Mouse (Mus musculus) limb, embryonic 11.5 days (tissue): Measurements from ENCODE around the gene Rab4b. TPM values are rescaled to one million over a fixed set of nuclear protein-coding genes. Genes with fewer than 3 reads are reported as not detected.
A peak's percentile ranks its signal among the peaks of the same experiment; 100 is the strongest.

Experiments
- ATAC-seq: fragments of 200-750 bp; cut with Nextera tagmentation; 2 replicates; pipeline ENCODE4 v1.8.0; 2017; ENCODE audit warnings: low read depth; ENCODE audit not compliant: insufficient number of reproducible peaks, low FRiP score, low TSS enrichment
- DNase-seq: peaks from one replicate; pipeline ENCODE4 v3.0.0-alpha.2; 2015; ENCODE audit warnings: low spot score
- H3K27ac ChIP-seq: fragments of 300-500 bp; sonication (generic); replicated peaks from 2 replicates; pipeline ENCODE4 v1.5.1; 2014; ENCODE audit warnings: low read depth, mild to moderate bottlenecking, low read length
- H3K27me3 ChIP-seq: fragments of 300-500 bp; sonication (generic); 2 replicates; pipeline ENCODE4 v1.6.1; 2014; ENCODE audit warnings: mild to moderate bottlenecking, low read length, mixed read lengths; ENCODE audit not compliant: control insufficient read depth, insufficient read depth
- H3K36me3 ChIP-seq: fragments of 300-500 bp; sonication (generic); 2 replicates; pipeline ENCODE4 v1.6.1; 2014; ENCODE audit warnings: mild to moderate bottlenecking, low read length, moderate library complexity, mixed read lengths; ENCODE audit not compliant: control insufficient read depth, insufficient read depth
- H3K4me1 ChIP-seq: fragments of 300-500 bp; sonication (generic); 2 replicates; pipeline ENCODE4 v1.6.1; 2014; ENCODE audit warnings: low read length, mixed read lengths; ENCODE audit not compliant: control insufficient read depth, insufficient read depth
- H3K4me2 ChIP-seq: fragments of 300-500 bp; sonication (generic); 2 replicates; pipeline ENCODE4 v1.6.1; 2014; ENCODE audit warnings: low read depth, mild to moderate bottlenecking, moderate library complexity; ENCODE audit not compliant: severe bottlenecking
- H3K4me3 ChIP-seq: fragments of 300-500 bp; sonication (generic); 2 replicates; pipeline ENCODE4 v1.5.1; 2014; ENCODE audit warnings: low read depth, low read length
- H3K9ac ChIP-seq: fragments of 300-500 bp; sonication (generic); 2 replicates; pipeline ENCODE4 v1.6.1; 2014; ENCODE audit warnings: mild to moderate bottlenecking, low read length
- H3K9me3 ChIP-seq: fragments of 300-500 bp; sonication (generic); 2 replicates; pipeline ENCODE4 v1.6.1; 2016; ENCODE audit warnings: low read length; ENCODE audit not compliant: control insufficient read depth
- WGBS: fragments of 180-500 bp; shearing (Covaris S2); extraction: QIAGEN DNeasy Blood & Tissue Kit; methylation state at CpG from one replicate; pipeline ENCODE4 v1.1.7; 2014; 5-methylcytosine and 5-hydroxymethylcytosine counted together
- polyA plus RNA-seq: library from polyadenylated mRNA; unstranded; fragments of >200 nt; fragmentation: Nextera tagmentation; extraction: Ambion mirVana; gene quantifications from 2 replicates; pipeline ENCODE4 v1.2.1, GENCODE M21; 2014

The Rab4b gene
- polyA plus RNA-seq, 1 experiment from 2014 or later = 55.1 TPM

- no peaks in the 10 kb centered on the region for H3K36me3 ChIP-seq
- ATAC-seq = no peak
- H3K9ac ChIP-seq = no peak overlapping the region
- no peak for DNase-seq
- no peak overlapping the region for H3K4me2 ChIP-seq
- H3K4me3 ChIP-seq = no peak overlapping the region
- WGBS = 76% methylated on average over 7 of the region's 7 CpGs
- no peaks in the 10 kb centered on the region; the same call in 1 of the 2 replicates for H3K9me3 ChIP-seq
- no peaks in the 10 kb centered on the region for H3K4me1 ChIP-seq
- H3K27ac ChIP-seq = no peak overlapping the region
- H3K27me3 ChIP-seq = no peaks in the 10 kb centered on the region
These were observed 39.9 kb upstream of the Rab4b start for GRCm38 (mm10) chr7:27218586-27218985.

DNA sequence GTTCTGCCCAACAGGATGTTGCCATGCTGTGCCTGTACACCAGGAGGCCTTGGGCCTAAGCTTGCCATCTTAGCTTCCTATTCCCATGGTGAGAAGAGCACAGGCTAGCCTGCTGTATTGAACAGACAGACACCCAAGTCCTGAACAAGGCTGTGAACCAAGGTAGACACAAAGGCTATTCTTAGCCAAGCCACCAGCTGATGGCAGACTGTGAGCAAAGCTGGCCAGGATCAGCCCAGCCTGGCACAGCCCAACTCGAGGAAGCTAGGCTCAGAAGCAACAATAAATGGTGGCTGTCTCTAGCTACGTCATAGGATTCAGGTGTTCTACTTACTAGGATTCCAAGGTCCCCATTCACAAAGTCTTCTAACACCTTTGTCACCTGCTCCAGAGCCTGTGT lies 33.9 kb upstream of the Rab4b start:
- Histone ChIP-seq H3K4me3 (no peak overlapping the region), H3K9ac (no peak overlapping the region), H3K27me3 (no peaks in the 10 kb centered on the region), H3K4me1 (no peaks in the 10 kb centered on the region), H3K4me2 (no peak overlapping the region), H3K27ac (no peak overlapping the region), H3K36me3 (peaks cover 12% of the 10 kb centered on the region), H3K9me3 (no peaks in the 10 kb centered on the region; the same call in 1 of the 2 replicates)
- DNase-seq (no peak), ATAC-seq (no peak)
- 88% methylated on average over 2 of the region's 2 CpGs for WGBS

GRCm38 (mm10) chr7:27203730-27204449 lies 25.2 kb upstream of the Rab4b start:
- no peak overlapping the region for H3K27ac ChIP-seq
- no peaks in the 10 kb centered on the region for H3K4me1 ChIP-seq
- H3K9me3 ChIP-seq = no peaks in the 10 kb centered on the region
- no peak for DNase-seq
- H3K4me2 ChIP-seq = no peak overlapping the region
- 95% methylated on average over 8 of the region's 8 CpGs for WGBS
- H3K4me3 ChIP-seq = no peak overlapping the region
- H3K9ac ChIP-seq = no peak overlapping the region
- H3K27me3 ChIP-seq = no peaks in the 10 kb centered on the region
- peaks cover 7% of the 10 kb centered on the region for H3K36me3 ChIP-seq
- ATAC-seq = no peak

DNA sequence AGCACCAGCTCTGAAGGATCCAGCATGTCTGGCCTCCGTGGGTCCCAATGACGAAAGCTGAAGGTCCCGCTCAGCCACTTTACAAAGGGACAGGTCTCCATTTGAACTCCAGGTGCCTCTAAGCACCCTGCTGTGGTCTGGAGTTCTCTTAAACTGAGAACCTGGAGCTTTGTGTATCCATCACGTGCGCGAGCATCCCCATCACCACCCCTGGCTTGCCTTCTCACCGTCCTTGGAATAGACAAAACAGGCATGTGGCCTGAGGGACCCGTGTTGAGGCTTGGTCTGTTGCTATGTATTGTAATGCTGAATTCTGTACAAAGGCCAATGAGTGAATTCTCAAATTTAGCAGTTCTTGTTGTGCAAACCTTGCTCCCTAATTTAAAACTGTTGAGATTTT lies 20.1 kb upstream of the Rab4b start:
- peaks cover 9% of the 10 kb centered on the region for H3K36me3 ChIP-seq
- H3K4me3 ChIP-seq = no peak overlapping the region
- no peak for DNase-seq
- H3K27me3 ChIP-seq = no peaks in the 10 kb centered on the region
- no peak for ATAC-seq
- no peak overlapping the region for H3K9ac ChIP-seq
- H3K27ac ChIP-seq = no peak overlapping the region
- peaks cover 13% of the 10 kb centered on the region for H3K4me1 ChIP-seq
- H3K4me2 ChIP-seq = no peak overlapping the region
- no peaks in the 10 kb centered on the region for H3K9me3 ChIP-seq
- 93% methylated on average over 8 of the region's 8 CpGs for WGBS

DNA sequence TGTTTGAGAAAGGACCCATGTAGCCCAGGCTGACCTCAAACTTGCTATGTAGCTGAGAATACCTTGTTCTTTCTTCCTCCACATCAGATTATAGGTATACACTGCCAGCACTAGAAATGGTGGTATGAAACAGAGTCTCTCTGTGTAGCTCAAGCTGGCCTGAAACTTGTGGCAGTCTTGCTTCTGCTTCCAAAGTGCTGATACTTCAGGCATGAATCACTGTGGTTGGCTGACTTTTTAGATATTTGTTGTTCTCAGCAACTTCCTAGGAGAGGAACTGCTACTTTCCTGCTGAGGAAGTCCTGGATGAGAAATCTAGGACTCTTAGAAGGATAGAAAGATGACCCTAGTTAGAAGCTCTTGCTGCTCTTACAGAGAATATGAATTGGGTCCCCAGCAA lies 19.7 kb upstream of the Rab4b start:
- Histone ChIP-seq H3K4me2 (no peak overlapping the region), H3K4me3 (no peak overlapping the region), H3K27me3 (no peaks in the 10 kb centered on the region), H3K9me3 (no peaks in the 10 kb centered on the region), H3K4me1 (peaks cover 15% of the 10 kb centered on the region), H3K27ac (no peak overlapping the region), H3K9ac (no peak overlapping the region), H3K36me3 (peaks cover 8% of the 10 kb centered on the region)
- DNase-seq = no peak
- ATAC-seq = no peak

DNA sequence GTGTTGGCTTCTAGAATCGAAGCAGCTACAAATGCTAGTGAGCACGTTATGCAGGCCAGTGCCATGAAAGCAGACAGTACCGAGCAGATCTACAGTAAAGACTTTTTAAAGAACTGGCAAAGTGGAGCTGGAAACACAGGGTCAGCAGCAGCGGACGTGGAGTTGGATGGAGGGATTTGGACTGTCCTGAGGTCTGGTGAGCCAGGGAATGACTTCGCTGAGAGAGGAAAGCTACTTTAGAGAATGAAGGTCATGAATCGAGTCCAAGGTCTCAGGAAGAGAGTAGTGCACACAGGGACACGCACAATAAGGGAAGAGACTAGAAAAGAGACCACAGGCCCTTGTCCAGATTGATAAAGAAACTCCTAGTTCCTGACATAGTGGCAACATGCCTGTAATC lies 18.9 kb upstream of the Rab4b start:
- 91% methylated on average over 8 of the region's 8 CpGs for WGBS
- no peak overlapping the region for H3K9ac ChIP-seq
- H3K27ac ChIP-seq = no peak overlapping the region

DNA sequence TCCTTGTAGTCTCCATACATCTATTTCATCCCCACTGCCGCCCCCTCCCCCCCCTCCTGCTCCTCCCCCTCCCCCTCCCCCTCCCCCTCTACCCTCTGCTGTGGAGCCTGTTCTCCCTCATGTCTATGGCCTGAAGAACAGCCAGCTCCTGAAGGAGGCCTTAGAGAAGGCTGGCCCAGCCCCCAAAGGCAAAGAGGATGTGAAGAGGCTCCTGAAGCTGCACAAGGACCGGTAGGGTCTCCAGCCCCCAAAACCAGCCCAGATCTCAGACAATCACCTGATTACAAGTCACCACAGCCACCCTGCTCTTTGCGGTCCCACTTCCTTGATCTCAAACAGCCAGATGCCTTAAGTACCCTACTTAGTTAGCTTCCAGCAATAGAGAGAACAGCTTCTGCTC lies 18.4 kb upstream of the Rab4b start:
- peaks cover 14% of the 10 kb centered on the region for H3K36me3 ChIP-seq
- 92% methylated on average over 3 of the region's 3 CpGs for WGBS
- H3K4me2 ChIP-seq = no peak overlapping the region
- no peak overlapping the region for H3K9ac ChIP-seq
- DNase-seq = no peak
- ATAC-seq = no peak
- H3K4me1 ChIP-seq = peaks cover 15% of the 10 kb centered on the region
- no peak overlapping the region for H3K27ac ChIP-seq
- H3K27me3 ChIP-seq = no peaks in the 10 kb centered on the region
- no peaks in the 10 kb centered on the region for H3K9me3 ChIP-seq
- no peak overlapping the region for H3K4me3 ChIP-seq

More for the DNA sequence above, 18.9 kb upstream of the Rab4b start:
- Histone ChIP-seq H3K9me3 (no peaks in the 10 kb centered on the region), H3K4me3 (no peak overlapping the region), H3K4me1 (peaks cover 15% of the 10 kb centered on the region), H3K27me3 (no peaks in the 10 kb centered on the region), H3K4me2 (no peak overlapping the region), H3K36me3 (peaks cover 10% of the 10 kb centered on the region; the same call in 1 of the 2 replicates)
- no peak for ATAC-seq
- no peak for DNase-seq

DNA sequence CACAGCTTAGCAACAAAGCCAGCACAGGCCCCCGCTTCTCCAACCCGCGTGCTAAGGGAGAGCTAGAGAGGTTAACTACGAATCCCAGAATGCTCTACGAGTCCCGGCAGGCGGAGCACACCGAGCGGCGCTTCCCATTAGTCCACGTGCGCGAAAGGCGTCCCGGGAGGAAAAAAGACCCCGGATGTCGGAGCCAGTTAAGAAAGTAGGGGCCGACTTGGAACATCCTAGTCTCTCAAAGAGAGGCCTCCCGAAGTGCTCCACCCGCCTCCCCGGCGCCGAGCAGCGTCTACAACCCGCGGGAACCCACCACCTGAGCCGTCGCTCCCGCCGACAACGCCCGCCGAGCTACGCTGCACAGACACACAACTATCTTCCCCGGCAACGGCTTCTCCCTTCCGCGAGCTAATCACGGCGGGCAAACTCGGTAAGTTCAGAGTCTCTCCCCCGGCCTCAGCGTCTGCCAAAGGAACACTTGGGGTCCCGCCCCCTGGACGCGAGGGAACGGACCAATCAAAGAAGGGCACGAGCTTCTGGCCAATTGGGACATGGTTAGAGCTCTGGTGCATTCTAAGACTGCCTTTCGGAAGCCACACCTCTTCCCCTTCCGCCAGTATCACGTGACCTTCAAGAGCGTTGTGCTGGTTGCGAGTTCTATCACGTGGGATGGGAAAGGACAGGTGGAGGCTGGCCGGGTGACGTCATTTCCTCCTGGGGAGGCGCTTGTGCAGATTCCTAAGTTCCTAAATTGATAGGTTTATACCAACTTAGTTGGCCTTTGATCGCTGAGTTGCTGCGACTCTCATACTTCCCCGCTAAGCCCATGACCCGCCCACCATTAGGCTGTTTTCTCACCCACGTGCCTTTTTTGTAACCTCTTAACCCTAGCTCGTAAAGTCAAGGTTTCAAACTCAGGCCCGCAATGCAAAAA lies 17.2 kb upstream of the Rab4b start, which contains the start of the genes BC024978 and Snrpa:
BC024978 (plus strand) TSS at position 101 of the 931 bp plus-strand sequence.
Snrpa (minus strand) TSS at position 591 of the 931 bp plus-strand sequence.
- H3K27ac ChIP-seq = peak within 1 kb of the TSS; percentile 96
- DNase-seq (peak; percentile 95), ATAC-seq (peak; percentile 98)
- no peaks in the 10 kb centered on the region for H3K27me3 ChIP-seq
- peaks cover 15% of the 10 kb centered on the region for H3K4me1 ChIP-seq
- H3K4me2 ChIP-seq = peak within 1 kb of the TSS; percentile 89
- under 1% methylated on average over 64 of the region's 64 CpGs for WGBS
- no peaks in the 10 kb centered on the region for H3K9me3 ChIP-seq
- peak within 1 kb of the TSS; percentile 94 for H3K9ac ChIP-seq
- H3K36me3 ChIP-seq = peaks cover 24% of the 10 kb centered on the region
- H3K4me3 ChIP-seq = peak within 1 kb of the TSS; percentile 83
